ENCODE assay signal across 8 mouse cellular contexts in genomic region chr11:117968016-117968671, GRCm38 (mm10). TPM values are rescaled to one million over a fixed set of nuclear protein-coding genes. Genes with fewer than 3 reads are reported as not detected.
DNase-seq lines count a peak whose midpoint lies in the region; ATAC-seq and TF ChIP-seq lines count a peak whose summit lies in the region.

No protein-coding gene starts in this region.

- peaks cover 42% of the 10 kb centered on the region for H3K4me1 ChIP-seq in forebrain, embryonic 11.5 days (replicated peaks; ENCODE audit: control insufficient read depth, insufficient read depth, low read length)
- peaks cover 30% of the 10 kb centered on the region for H3K4me1 ChIP-seq in kidney, postnatal 0 days (replicated peaks; ENCODE audit: insufficient read depth, low read length)
- peaks cover 63% of the 10 kb centered on the region for H3K4me1 ChIP-seq in midbrain, embryonic 11.5 days (ENCODE audit: control insufficient read depth, insufficient read depth, low read length)

- peak overlapping the region; percentile 85 for H3K27ac ChIP-seq in layer of hippocampus, adult 2 months
- H3K27ac ChIP-seq in forebrain, embryonic 11.5 days (ENCODE audit: low read depth, low read length), result peak overlapping the region; percentile 92
- peak overlapping the region; percentile 96 for H3K27ac ChIP-seq in kidney, postnatal 0 days
- peak overlapping the region; percentile 91 for H3K27ac ChIP-seq in midbrain, embryonic 11.5 days (ENCODE audit: low read depth, low read length)

- under 1% methylated on average over 61 of the region's 64 CpGs for WGBS in forebrain, embryonic 11.5 days
- 1% methylated on average over 64 of the region's 64 CpGs for WGBS in kidney, postnatal 0 days
- WGBS in midbrain, embryonic 11.5 days, result under 1% methylated on average over 64 of the region's 64 CpGs

- H3K9me3 ChIP-seq in forebrain, embryonic 11.5 days (ENCODE audit: control insufficient read depth, low read length), result no peaks in the 10 kb centered on the region
- H3K9me3 ChIP-seq in kidney, postnatal 0 days (replicated peaks; ENCODE audit: low read length), result no peaks in the 10 kb centered on the region
- H3K9me3 ChIP-seq in midbrain, embryonic 11.5 days (ENCODE audit: control insufficient read depth, low read length), result no peaks in the 10 kb centered on the region

- H3K4me3 ChIP-seq in layer of hippocampus, adult 2 months, result peak overlapping the region; percentile 64
- H3K4me3 ChIP-seq in forebrain, embryonic 11.5 days (ENCODE audit: low read depth, low read length), result peak overlapping the region; percentile 69
- peak overlapping the region; percentile 79 for H3K4me3 ChIP-seq in kidney, postnatal 0 days (replicated peaks; ENCODE audit: low read depth, low read length)
- H3K4me3 ChIP-seq in midbrain, embryonic 11.5 days (ENCODE audit: low read depth, low read length), result peak overlapping the region; percentile 69

- H3K27me3 ChIP-seq in forebrain, embryonic 11.5 days (ENCODE audit: control insufficient read depth, insufficient read depth, low read length), result peaks cover 19% of the 10 kb centered on the region; the same call in 1 of the 2 replicates
- H3K27me3 ChIP-seq in kidney, postnatal 0 days (ENCODE audit: insufficient read depth, low read length), result no peaks in the 10 kb centered on the region
- H3K27me3 ChIP-seq in midbrain, embryonic 11.5 days (ENCODE audit: control insufficient read depth, insufficient read depth, low read length), result peaks cover 34% of the 10 kb centered on the region

- TF ChIP-seq CTCF in layer of hippocampus, adult 2 months (conservative IDR thresholded peaks at IDR 0.05), result no peak
- no peak for TF ChIP-seq CTCF in kidney, postnatal 0 days (IDR thresholded peaks at IDR 0.05; ENCODE audit: low read depth)

- no peaks in the 10 kb centered on the region for H3K36me3 ChIP-seq in forebrain, embryonic 11.5 days (ENCODE audit: control insufficient read depth, insufficient read depth, low read length)
- H3K36me3 ChIP-seq in kidney, postnatal 0 days (ENCODE audit: insufficient read depth, low read length), result no peaks in the 10 kb centered on the region
- no peaks in the 10 kb centered on the region for H3K36me3 ChIP-seq in midbrain, embryonic 11.5 days (ENCODE audit: control insufficient read depth, insufficient read depth, low read length)

- no peak for DNase-seq in layer of hippocampus, adult 2 months (ENCODE audit: low spot score in 2 of 2)
- no peak for DNase-seq in layer of hippocampus, adult 9-11 months
- DNase-seq in adrenal gland, postnatal 25 days, result peak; percentile 47
- DNase-seq in forebrain, embryonic 11.5 days (ENCODE audit: low spot score), result peak; percentile 76
- peak; percentile 50 for DNase-seq in kidney, postnatal 0 days (ENCODE audit: low spot score)
- peak; percentile 96 for DNase-seq in midbrain, embryonic 11.5 days (ENCODE audit: low spot score, missing footprints)
- peak; percentile 42 for DNase-seq in thymus, postnatal 0 days (ENCODE audit: low spot score)

- peak overlapping the region; percentile 90 for H3K9ac ChIP-seq in forebrain, embryonic 11.5 days (ENCODE audit: low read length)
- H3K9ac ChIP-seq in kidney, postnatal 0 days (ENCODE audit: low read depth, low read length), result peak overlapping the region; percentile 86
- H3K9ac ChIP-seq in midbrain, embryonic 11.5 days (ENCODE audit: low read length), result peak overlapping the region; percentile 91

- H3K4me2 ChIP-seq in forebrain, embryonic 11.5 days (ENCODE audit: low read depth, low read length, severe bottlenecking), result peak overlapping the region; percentile 90
- peak overlapping the region; percentile 96 for H3K4me2 ChIP-seq in kidney, postnatal 0 days (ENCODE audit: low read length)
- H3K4me2 ChIP-seq in midbrain, embryonic 11.5 days, result peak overlapping the region; percentile 99

- ATAC-seq in forebrain, embryonic 11.5 days (replicated peaks; ENCODE audit: low FRiP score), result 0 out of 2 replicates have a peak, but pooled peaks have one; percentile 1
- ATAC-seq in kidney, postnatal 0 days (replicated peaks; ENCODE audit: low FRiP score, low read depth), result no peak; the same call in 1 of the 2 replicates
- no peak; the same call in 1 of the 2 replicates for ATAC-seq in midbrain, embryonic 11.5 days (ENCODE audit: low FRiP score)
- ATAC-seq in erythroid progenitor cell, adult 5-6 weeks (replicated peaks; ENCODE audit: low FRiP score, poor library complexity, severe bottlenecking), result no peak

RNA-seq across cellular contexts. Expression of gene Socs3, which starts 1.7 kb away (rescaled TPM):
- total RNA-seq in layer of hippocampus, adult 2 months (2021), result 1 to 10 TPM in 1 of 2 experiments, under 1 TPM in 1; 0.92 to 1.3 TPM
- 8.8 and 9.0 TPM in 2 replicates for total RNA-seq in adrenal gland, postnatal 25 days (2021)
- polyA plus RNA-seq in forebrain, embryonic 11.5 days (2014; fragmentation: Nextera tagmentation; extraction: Ambion mirVana), result 5.4 and 5.9 TPM in 2 replicates
- 11.7 and 14.4 TPM in 2 replicates for polyA plus RNA-seq in kidney, postnatal 0 days (2015; fragmentation: Nextera tagmentation; extraction: Ambion mirVana)
- polyA plus RNA-seq in midbrain, embryonic 11.5 days (2014; fragmentation: Nextera tagmentation; extraction: Ambion mirVana), result 5.5 and 5.9 TPM in 2 replicates
- 25.8 and 26.7 TPM in 2 replicates for polyA plus RNA-seq in thymus, postnatal 0 days (2015; fragmentation: Nextera tagmentation; extraction: Ambion mirVana)
- total RNA-seq in erythroid progenitor cell, adult 5-6 weeks (2015; ENCODE audit: low replicate concordance), result 0.36 and 1.3 TPM in 2 replicates
- 1.2 TPM in 1 of 2 replicates, not detected in the other for total RNA-seq in erythroid progenitor cell, adult 5-6 weeks (2017; ENCODE audit: low replicate concordance)

RNA-seq across cellular contexts. Expression of gene Pgs1, which starts 17.9 kb away (rescaled TPM):
- total RNA-seq in layer of hippocampus, adult 2 months (2021), result 10 to 100 TPM; 76.2 to 81.3 TPM
- 58.9 and 60.0 TPM in 2 replicates for total RNA-seq in adrenal gland, postnatal 25 days (2021)
- 43.4 and 45.7 TPM in 2 replicates for polyA plus RNA-seq in forebrain, embryonic 11.5 days (2014; fragmentation: Nextera tagmentation; extraction: Ambion mirVana)
- 29.6 and 32.0 TPM in 2 replicates for polyA plus RNA-seq in kidney, postnatal 0 days (2015; fragmentation: Nextera tagmentation; extraction: Ambion mirVana)
- 40.2 and 42.7 TPM in 2 replicates for polyA plus RNA-seq in midbrain, embryonic 11.5 days (2014; fragmentation: Nextera tagmentation; extraction: Ambion mirVana)
- 54.8 and 55.6 TPM in 2 replicates for polyA plus RNA-seq in thymus, postnatal 0 days (2015; fragmentation: Nextera tagmentation; extraction: Ambion mirVana)
- total RNA-seq in erythroid progenitor cell, adult 5-6 weeks (2015; ENCODE audit: low replicate concordance), result 10.1 and 13.3 TPM in 2 replicates
- 5.1 and 22.5 TPM in 2 replicates for total RNA-seq in erythroid progenitor cell, adult 5-6 weeks (2017; ENCODE audit: low replicate concordance)

Comparison
In these comparisons a context has a peak if more than half of its experiments do, and no peak if none do; other contexts are left out.
1. DNase-seq: peak in adrenal gland, postnatal 25 days (single experiment), forebrain, embryonic 11.5 days (single experiment), kidney, postnatal 0 days (single experiment), midbrain, embryonic 11.5 days (single experiment) and thymus, postnatal 0 days (single experiment); none in layer of hippocampus, adult 2 months (0 of 2) and layer of hippocampus, adult 9-11 months (single experiment).
2. Peak in every context shown above with its lines, with median percentiles within 50 percentile points of each other: H3K27ac ChIP-seq, H3K4me3 ChIP-seq, H3K4me2 ChIP-seq and H3K9ac ChIP-seq.